Mouse (Mus musculus): ENCODE measurements around the gene Gm20518. TPM values are rescaled to one million over a fixed set of nuclear protein-coding genes. Genes with fewer than 3 reads are reported as not detected.
A peak's percentile ranks its signal among the peaks of the same experiment; 100 is the strongest.

Gene Gm20518
- polyA plus RNA-seq, 1 experiment from 2014 or later, result 0.20 TPM

- DNase-seq (ENCODE audit: low spot score), result no peak
Observed at GRCm38 (mm10) chr16:17843701-17844365, 47.6 kb downstream of the Gm20518 start.

GRCm38 (mm10) chr16:17842437-17842836 lies 49.0 kb downstream of the Gm20518 start:
- no peak for DNase-seq (ENCODE audit: low spot score)

- no peak for DNase-seq (ENCODE audit: low spot score)
Observed at GRCm38 (mm10) chr16:17839976-17840375, 51.5 kb downstream of the Gm20518 start.

- no peak for DNase-seq (ENCODE audit: low spot score)
Observed at GRCm38 (mm10) chr16:17838051-17838450, 53.4 kb downstream of the Gm20518 start, which contains the start of gene Car15. TSS of gene Car15 (minus strand) at chr16:17838364.

- DNase-seq (ENCODE audit: low spot score), result no peak
Observed at GRCm38 (mm10) chr16:17835481-17835880, 56.0 kb downstream of the Gm20518 start.

DNA sequence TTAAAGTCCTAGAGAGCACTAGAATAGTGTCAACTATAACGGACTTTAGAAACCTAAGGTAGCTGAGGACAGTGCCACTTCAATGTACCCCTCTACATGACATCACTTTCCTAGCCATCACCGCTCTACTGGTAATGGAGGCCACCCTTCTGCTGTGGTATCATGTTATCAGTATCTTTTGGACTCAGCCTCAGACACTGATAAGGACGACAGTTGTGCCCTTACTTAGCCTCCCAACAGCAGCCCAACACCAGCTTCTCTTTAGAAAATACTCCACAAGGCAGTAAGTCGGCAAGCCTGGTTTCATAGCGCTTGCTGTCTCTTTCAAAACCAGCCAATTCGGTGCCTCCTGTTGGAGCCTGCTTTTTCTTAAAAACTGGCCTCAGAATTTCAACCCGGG lies 56.9 kb downstream of the Gm20518 start:
- DNase-seq (ENCODE audit: low spot score), result no peak

GRCm38 (mm10) chr16:17833681-17834399 lies 57.6 kb downstream of the Gm20518 start:
- DNase-seq (ENCODE audit: low spot score), result no peak

- DNase-seq (ENCODE audit: low spot score), result no peak
Observed at GRCm38 (mm10) chr16:17833321-17833680, 58.2 kb downstream of the Gm20518 start.

DNA sequence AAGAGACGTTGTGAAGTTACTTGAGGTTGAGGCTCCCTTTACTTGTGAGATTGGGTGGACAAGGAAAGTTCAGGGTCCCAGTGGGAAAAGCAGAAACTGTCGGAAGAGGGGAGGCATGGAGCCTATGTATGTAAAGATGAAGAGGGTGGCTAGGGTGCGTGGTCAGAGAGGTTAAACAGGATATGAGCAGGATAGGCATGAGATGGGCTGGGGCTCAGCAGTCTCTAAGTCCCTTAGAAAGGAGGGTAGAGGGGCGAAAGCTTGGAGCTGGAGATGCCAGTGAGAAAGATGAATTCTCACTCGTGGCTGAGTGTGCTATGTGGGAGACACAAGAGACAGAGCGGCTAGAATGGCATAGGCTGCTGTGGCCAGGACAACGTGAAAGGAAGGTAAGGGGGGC lies 58.6 kb downstream of the Gm20518 start, which contains the start of gene B830017H08Rik:
B830017H08Rik (plus strand) TSS at position 301 of the 400 bp plus-strand sequence.
- DNase-seq (ENCODE audit: low spot score), result no peak

DNA sequence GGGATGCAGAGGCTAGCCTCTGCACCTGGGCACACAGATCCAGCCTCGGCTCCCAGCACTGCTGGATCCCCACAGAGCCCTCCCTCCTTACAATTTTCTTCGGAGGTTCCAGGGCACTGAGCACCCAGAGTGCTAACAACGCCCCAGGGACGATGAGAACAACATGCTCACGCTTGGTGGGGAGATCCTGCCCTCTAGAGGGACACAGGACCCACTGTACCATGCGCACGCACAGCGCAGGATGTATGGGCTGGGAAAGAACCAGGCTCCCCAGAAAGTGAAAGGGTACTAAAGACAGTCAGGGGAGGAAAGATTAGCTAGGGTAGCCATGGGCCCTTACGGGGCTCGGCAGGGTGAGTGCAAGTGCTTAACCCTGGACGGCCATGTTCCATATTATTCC lies 59.7 kb downstream of the Gm20518 start:
- DNase-seq (ENCODE audit: low spot score), result no peak

- no peak for DNase-seq (ENCODE audit: low spot score)
Observed at GRCm38 (mm10) chr16:17830385-17831178, 60.9 kb downstream of the Gm20518 start.

GRCm38 (mm10) chr16:17828867-17829266 lies 62.6 kb downstream of the Gm20518 start:
- no peak for DNase-seq (ENCODE audit: low spot score)

DNA sequence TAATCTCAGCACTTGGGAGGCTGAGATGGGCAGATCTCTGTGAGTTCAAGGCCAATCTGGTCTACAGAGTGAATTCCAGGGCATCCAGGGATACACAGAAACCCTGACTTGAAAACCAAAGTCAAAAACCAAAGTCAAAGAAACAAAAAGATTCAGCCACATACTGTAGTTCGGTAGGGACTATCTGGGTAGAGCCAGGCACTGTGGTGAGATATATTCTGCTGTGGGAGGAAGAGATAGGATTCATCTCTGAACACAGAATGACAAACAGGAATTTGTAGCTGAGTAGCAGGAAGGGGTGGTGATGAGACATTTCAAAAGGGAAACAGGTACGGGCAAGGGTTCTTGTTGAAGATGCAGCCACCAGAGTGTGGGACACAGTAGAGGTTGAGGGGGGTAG lies 63.2 kb downstream of the Gm20518 start:
- DNase-seq (ENCODE audit: low spot score), result no peak

- DNase-seq (ENCODE audit: low spot score), result no peak
Observed at GRCm38 (mm10) chr16:17826500-17826899, 65.0 kb downstream of the Gm20518 start.

GRCm38 (mm10) chr16:17816528-17816927 lies 74.9 kb downstream of the Gm20518 start:
- DNase-seq (ENCODE audit: low spot score), result no peak

DNA sequence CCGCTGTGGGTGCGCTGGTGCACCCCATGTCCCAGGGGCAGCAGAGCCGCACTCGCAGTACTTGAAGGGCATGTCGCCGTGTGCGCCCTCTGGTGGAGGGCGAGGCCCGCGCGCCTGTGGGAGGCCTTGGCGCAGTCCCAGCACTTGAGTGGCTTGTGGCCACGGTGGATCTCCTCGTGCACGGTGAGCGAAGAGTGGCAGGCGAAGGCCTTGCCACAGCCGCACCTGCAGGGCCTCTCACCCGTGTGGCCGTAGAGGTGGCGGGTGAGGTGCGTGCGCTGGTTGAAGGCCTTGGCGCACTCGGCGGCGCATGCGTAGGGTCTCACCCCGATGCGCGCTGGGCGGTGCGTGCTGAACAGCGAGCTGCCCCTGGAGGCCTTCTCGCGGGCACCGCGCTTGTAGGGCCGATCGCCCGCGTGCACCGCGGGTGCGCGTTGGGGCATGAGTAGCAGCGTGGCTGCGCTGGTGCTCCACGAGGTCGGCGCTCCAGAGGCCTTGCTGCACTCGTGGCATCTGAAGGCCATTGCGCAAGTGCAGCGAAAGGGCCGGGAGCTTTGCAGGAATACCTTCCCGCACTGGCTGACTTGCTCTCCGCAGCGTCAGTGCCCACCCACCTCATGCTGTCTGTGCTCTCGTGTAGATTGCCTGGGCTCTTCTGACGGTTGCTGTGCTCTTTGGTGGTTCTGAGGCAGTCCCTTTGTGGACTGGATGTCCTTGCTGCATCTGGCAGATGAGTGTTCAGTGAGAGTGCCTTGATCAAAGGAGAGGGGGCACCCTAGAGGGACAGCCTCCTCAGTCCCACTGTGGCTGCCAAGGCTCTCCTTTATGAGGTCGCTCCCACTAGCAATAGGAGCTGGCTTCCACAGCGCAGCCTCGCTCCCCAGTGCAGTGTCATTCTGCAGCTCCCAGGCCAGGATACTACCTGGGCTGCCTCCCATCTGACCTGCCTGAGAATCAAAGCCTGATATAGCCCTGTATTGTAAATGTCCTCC lies 75.8 kb downstream of the Gm20518 start:
- peak; percentile 90 for DNase-seq (ENCODE audit: low spot score)

DNA sequence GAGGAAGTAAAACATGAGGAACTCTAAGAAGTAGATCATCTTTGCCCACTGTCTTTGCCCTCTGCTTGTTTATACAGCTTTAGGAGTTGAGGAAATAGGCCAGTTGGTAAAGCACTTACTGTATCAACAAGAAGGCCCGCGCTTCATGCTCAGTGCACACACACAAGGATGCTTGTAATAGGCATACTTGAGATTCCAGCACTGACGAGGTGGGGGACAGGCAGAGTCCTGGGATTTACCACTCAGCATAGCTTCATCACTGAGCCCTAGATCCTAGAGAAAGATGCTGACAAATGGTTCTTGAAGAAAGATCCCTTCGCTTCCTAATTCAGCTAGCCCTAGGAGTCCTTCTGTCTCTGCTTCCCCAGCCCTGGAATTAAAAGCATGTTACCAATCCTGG lies 78.3 kb downstream of the Gm20518 start:
- DNase-seq (ENCODE audit: low spot score), result no peak

DNA sequence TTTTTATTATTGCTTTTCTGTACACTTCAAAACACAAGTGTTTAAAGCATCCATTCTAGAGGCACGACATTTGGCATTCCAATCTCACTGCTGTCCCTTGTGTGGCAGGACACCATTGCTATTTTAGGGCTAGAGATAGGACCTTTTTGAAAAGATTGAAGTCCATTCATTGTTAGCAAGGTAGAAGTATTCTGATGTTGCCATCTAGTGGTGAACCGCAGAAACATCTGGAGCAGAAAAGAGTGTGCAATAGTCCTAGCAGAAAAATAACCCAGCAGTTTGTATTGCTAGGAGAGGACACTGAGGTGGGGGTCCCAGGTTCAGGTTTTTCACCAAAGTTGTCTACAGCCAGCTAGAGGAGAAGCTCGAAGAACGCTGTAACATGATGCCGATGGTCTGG lies 79.4 kb downstream of the Gm20518 start:
- DNase-seq (ENCODE audit: low spot score), result peak; percentile 52

- no peak for DNase-seq (ENCODE audit: low spot score)
Observed at GRCm38 (mm10) chr16:17809711-17810110, 81.8 kb downstream of the Gm20518 start.

DNA sequence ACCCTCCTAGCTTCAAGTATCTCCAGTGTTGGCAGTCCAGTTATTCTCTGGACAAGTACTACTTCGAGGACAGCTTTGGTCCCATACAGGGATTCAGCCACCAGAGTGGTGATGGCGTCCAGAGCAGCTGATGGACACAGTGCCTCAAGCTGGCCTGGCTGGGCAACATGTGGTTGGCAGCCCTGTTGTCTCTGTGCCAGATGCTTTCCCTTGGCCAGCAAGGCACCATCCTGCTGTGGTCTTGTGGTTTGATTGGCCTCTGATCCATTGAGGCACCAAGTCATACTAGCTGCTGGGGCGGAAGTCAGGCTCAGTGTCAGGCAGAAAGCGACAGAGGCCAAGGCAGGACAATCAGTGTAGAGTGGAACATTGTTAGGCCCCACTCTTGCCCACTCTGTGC lies 82.3 kb downstream of the Gm20518 start:
- DNase-seq (ENCODE audit: low spot score), result no peak

Data from thymus, postnatal 0 days (tissue).